Mouse (Mus musculus) intestine, postnatal 0 days (tissue): ENCODE results near the gene Adamts12. TPM values are rescaled to one million over a fixed set of nuclear protein-coding genes. Genes with fewer than 3 reads are reported as not detected.

Source experiments
- ATAC-seq: fragments of 200-750 bp; cut with Nextera tagmentation; 2 replicates; pipeline ENCODE4 v1.8.0; 2017; ENCODE audit warnings: mild to moderate bottlenecking, moderate TSS enrichment, moderate library complexity
- H3K27ac ChIP-seq: fragments of 300-500 bp; sonication (generic); 2 replicates; pipeline ENCODE4 v1.5.1; 2014; ENCODE audit warnings: mild to moderate bottlenecking, low read depth, low read length, moderate library complexity
- H3K27me3 ChIP-seq: fragments of 300-500 bp; sonication (generic); replicated peaks from 2 replicates; pipeline ENCODE4 v1.6.1; 2014; ENCODE audit warnings: low read length, mixed read lengths; ENCODE audit not compliant: control insufficient read depth, insufficient read depth
- H3K36me3 ChIP-seq: fragments of 300-500 bp; sonication (generic); 2 replicates; pipeline ENCODE4 v1.6.1; 2014; ENCODE audit warnings: mild to moderate bottlenecking, moderate library complexity; ENCODE audit not compliant: control insufficient read depth, insufficient read depth
- H3K4me1 ChIP-seq: fragments of 300-500 bp; sonication (generic); replicated peaks from 2 replicates; pipeline ENCODE4 v1.6.1; 2014; ENCODE audit warnings: antibody characterized with exemption, low read length, mixed read lengths; ENCODE audit not compliant: control insufficient read depth, insufficient read depth
- H3K4me2 ChIP-seq: fragments of 300-500 bp; sonication (generic); replicated peaks from 2 replicates; pipeline ENCODE4 v1.6.1; 2014; ENCODE audit warnings: low read depth, mild to moderate bottlenecking, moderate library complexity
- H3K4me3 ChIP-seq: fragments of 300-500 bp; sonication (generic); 2 replicates; pipeline ENCODE4 v1.5.1; 2014; ENCODE audit warnings: low read depth, low read length
- H3K9ac ChIP-seq: fragments of 300-500 bp; sonication (generic); 2 replicates; pipeline ENCODE4 v1.6.1; 2014; ENCODE audit warnings: mild to moderate bottlenecking, low read depth, low read length
- H3K9me3 ChIP-seq: fragments of 300-500 bp; sonication (generic); 2 replicates; pipeline ENCODE4 v1.6.1; 2016; ENCODE audit warnings: mixed run types; ENCODE audit not compliant: control insufficient read depth
- CTCF ChIP-seq: sonication (generic); IDR thresholded peaks from 2 replicates; pipeline ENCODE4 v1.5.1; 2016; ENCODE audit warnings: low read depth, mild to moderate bottlenecking, control low read depth, antibody characterized with exemption, moderate library complexity
- WGBS: fragments of 180-500 bp; shearing (Covaris S2); extraction: QIAGEN DNeasy Blood & Tissue Kit; methylation state at CpG from one replicate; pipeline ENCODE4 v1.1.7; 2014; 5-methylcytosine and 5-hydroxymethylcytosine counted together
- polyA plus RNA-seq: library from polyadenylated mRNA; unstranded; fragments of >200 nt; fragmentation: Nextera tagmentation; extraction: Ambion mirVana; gene quantifications from 2 replicates; pipeline ENCODE4 v1.2.1, GENCODE M21; 2015

Gene Adamts12
- polyA plus RNA-seq: 0.70 and 1.1 TPM in 2 replicates

DNA sequence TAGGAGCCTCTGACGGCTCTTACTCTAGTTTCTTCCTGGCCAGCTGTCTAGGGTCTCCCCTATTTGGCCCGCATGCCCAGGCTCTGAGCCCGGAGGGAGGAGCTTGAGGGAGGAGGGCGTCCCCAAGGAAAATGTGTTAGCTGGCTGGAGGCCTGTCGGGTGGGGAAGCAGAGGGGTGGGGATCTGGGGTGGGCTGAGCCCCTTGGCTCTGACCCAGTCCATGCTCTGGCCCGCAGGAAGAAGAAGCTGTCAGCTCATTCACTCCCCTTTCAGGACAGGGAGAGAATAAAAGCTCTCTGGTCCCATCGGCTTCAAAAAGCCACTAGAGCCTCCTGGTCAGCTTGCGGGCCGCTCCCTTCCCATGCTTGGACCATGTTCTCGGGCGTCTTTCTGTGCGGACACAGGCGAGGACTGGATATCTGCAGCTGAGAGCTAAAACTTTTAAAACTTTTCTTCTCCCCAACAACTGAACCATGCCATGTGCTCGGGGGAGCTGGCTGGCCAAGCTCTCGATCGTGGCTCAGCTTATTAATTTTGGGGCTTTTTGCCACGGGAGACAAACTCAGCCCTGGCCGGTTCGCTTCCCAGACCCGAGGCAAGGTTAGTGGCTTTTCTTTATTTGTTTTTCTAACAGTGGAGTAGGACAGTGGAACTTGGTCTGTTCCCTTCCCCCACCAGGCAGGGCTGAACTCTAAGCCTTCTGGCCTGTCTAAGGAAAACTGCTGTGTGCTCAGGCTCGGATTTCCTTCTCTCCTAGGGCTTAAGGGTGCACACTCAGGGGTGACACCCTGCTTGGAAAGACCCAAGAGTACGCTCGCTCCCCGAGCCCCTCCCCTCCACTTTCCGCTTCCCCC, at the start of gene Adamts12:
Gene Adamts12 (plus strand): TSS at position 233 of the 854 bp plus-strand sequence.
- peak; percentile 51 for ATAC-seq

DNA sequence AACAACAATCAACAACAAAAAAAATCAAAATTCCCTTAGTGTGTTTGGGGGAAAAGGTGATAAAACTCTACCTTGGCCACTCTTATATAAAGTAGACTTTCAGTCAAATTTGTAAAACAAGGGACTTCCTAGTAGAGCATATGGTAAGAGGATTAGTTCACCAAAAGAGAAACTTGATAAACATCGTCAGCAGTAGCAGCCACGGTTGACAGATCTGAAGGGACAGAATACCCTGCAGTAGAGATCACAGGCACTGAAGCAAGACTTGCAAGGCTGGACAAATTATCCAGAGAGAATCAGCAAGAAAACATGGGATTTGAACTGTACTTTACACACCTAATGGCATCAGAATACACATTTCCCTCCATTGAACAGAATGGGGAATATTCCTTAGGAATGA, 49.7 kb upstream of the Adamts12 start:
- no peaks in the 10 kb centered on the region for H3K27me3 ChIP-seq
- no peak overlapping the region for H3K4me3 ChIP-seq
- 70% methylated on average over 2 of the region's 2 CpGs for WGBS
- TF ChIP-seq CTCF: no peak
- H3K4me2 ChIP-seq: no peak overlapping the region
- ATAC-seq: no peak
- H3K9me3 ChIP-seq: no peaks in the 10 kb centered on the region
- H3K4me1 ChIP-seq: no peaks in the 10 kb centered on the region
- no peak overlapping the region for H3K27ac ChIP-seq
- H3K9ac ChIP-seq: no peak overlapping the region
- no peaks in the 10 kb centered on the region for H3K36me3 ChIP-seq

More for the DNA sequence above, at the start of gene Adamts12:
- no peaks in the 10 kb centered on the region for H3K27me3 ChIP-seq
- H3K27ac ChIP-seq: peak within 1 kb of the TSS; percentile 62
- H3K4me1 ChIP-seq: no peaks in the 10 kb centered on the region; the same call in 1 of the 2 replicates
- H3K36me3 ChIP-seq: no peaks in the 10 kb centered on the region
- TF ChIP-seq CTCF: no peak
- H3K9me3 ChIP-seq: no peaks in the 10 kb centered on the region
- peak within 1 kb of the TSS; percentile 28; the same call in 1 of the 2 replicates for H3K9ac ChIP-seq
- peak within 1 kb of the TSS; percentile 37 for H3K4me3 ChIP-seq
- peak within 1 kb of the TSS; percentile 63 for H3K4me2 ChIP-seq
- 6% methylated on average over 24 of the region's 25 CpGs for WGBS

DNA sequence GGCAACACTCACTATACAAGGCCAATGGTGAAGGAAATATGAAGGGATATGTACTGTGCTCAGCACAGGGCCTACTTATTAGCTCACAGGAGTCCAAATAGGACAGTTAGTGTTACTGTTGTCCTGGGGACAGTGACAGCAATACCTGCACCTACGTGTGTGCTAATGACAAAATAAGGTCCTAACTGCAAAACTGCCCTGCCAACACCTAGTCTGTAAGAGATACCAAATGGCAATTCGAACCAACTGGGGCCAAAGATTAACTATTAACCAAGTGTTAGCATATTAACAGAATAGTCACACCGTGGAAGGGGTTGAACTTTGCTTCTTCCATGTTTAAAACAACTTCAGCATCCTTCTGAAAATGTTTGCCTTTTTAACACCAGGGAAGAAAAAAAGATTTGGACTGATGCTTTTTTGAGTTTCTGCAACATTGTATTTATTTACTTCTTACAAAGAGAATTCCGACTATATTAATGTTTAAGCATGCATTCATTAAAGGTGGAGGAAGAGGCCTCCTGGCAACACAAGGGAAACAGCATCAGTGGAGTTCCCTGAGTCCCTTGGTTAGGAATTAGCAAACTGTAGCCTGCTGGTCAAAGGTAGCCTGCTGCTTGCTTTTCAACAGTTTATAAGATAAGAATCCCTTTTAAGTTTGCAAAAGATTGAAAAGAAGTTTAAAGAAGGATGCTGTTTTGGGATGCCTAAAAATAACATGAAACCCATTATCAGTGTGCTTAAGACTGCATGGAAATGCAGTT, 37.6 kb upstream of the Adamts12 start:
- no peak for TF ChIP-seq CTCF
- Histone ChIP-seq H3K36me3 (no peaks in the 10 kb centered on the region), H3K9me3 (no peaks in the 10 kb centered on the region), H3K27ac (no peak overlapping the region), H3K4me2 (no peak overlapping the region), H3K27me3 (no peaks in the 10 kb centered on the region), H3K4me1 (no peaks in the 10 kb centered on the region), H3K4me3 (no peak overlapping the region), H3K9ac (no peak overlapping the region)
- 34% methylated on average over 4 of the region's 4 CpGs for WGBS
- 0 out of 2 replicates have a peak, but pooled peaks have one; percentile 19 for ATAC-seq

DNA sequence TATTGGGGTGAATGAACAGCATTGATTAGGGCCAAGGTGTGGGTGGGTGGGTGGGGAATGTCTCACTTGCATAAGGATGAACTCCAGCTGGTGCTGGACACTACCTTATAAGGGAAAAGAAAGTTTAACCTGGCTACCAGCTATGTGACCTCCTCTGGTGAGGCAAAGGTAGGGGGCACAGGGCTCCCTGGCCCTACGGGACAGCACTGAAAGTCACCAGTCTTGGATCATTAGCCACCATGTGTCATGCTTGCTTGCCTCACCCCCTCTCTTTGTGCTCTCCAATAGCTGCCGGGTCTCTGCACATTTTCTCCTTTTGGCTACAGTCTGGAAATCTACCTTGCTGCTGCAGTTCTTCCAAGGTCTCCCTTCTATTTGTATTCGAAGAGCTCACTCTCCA, 34.4 kb upstream of the Adamts12 start:
- WGBS: 81% methylated on average over 3 of the region's 3 CpGs
- no peak overlapping the region for H3K9ac ChIP-seq
- no peaks in the 10 kb centered on the region for H3K4me1 ChIP-seq
- no peaks in the 10 kb centered on the region for H3K36me3 ChIP-seq
- no peak overlapping the region for H3K27ac ChIP-seq
- TF ChIP-seq CTCF: no peak
- ATAC-seq: no peak
- H3K9me3 ChIP-seq: no peaks in the 10 kb centered on the region
- peaks cover 10% of the 10 kb centered on the region for H3K27me3 ChIP-seq
- H3K4me2 ChIP-seq: no peak overlapping the region
- no peak overlapping the region for H3K4me3 ChIP-seq

DNA sequence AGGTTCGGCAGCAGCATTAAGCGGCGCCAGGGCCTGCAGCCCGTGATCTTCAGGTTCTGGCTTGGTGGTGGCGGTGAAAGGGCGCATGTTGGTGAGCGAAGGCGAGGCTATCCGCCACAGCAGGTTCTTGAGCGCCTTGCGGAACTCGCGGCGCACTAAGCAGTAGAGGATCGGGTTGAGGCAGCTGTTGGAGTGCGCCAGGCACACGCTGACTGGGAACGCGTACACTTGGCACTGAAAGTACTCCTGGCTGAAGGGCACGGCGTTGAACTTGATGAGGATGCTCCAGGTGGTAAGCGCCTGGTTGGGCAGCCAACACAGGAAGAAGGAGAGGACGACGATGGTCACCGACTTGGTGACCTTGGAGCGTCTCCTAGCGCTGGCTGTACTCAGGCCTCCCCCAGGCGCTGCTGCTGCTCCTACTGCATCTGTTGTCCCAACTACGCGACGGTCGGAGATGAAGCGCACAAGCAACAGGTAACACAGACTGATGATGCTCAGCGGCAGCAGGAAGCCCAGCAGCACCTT, 28.6 kb upstream of the Adamts12 start:
- TF ChIP-seq CTCF: no peak
- 5% methylated on average over 34 of the region's 34 CpGs for WGBS
- no peak overlapping the region for H3K9ac ChIP-seq
- no peak for ATAC-seq
- H3K27ac ChIP-seq: no peak overlapping the region
- H3K9me3 ChIP-seq: no peaks in the 10 kb centered on the region
- peak overlapping the region; percentile 31 for H3K4me3 ChIP-seq
- 0 out of 2 replicates have a peak, but pooled peaks cover 4% of the 10 kb centered on the region for H3K4me1 ChIP-seq
- no peaks in the 10 kb centered on the region for H3K36me3 ChIP-seq
- H3K27me3 ChIP-seq: peaks cover 43% of the 10 kb centered on the region
- peak overlapping the region; percentile 58 for H3K4me2 ChIP-seq
